Mouse (Mus musculus) liver, postnatal 0 days (tissue): Measurements from ENCODE around the gene Cd244a.

Experiments
- CTCF ChIP-seq: sonication (generic); IDR thresholded peaks from 2 replicates; pipeline ENCODE4 v1.5.1; 2016; ENCODE audit warnings: antibody characterized with exemption, low read depth
- EP300 ChIP-seq: IDR thresholded peaks from 2 replicates; pipeline ENCODE4 v1.6.1; 2016; ENCODE audit warnings: antibody characterized with exemption, low read depth, mild to moderate bottlenecking

DNA sequence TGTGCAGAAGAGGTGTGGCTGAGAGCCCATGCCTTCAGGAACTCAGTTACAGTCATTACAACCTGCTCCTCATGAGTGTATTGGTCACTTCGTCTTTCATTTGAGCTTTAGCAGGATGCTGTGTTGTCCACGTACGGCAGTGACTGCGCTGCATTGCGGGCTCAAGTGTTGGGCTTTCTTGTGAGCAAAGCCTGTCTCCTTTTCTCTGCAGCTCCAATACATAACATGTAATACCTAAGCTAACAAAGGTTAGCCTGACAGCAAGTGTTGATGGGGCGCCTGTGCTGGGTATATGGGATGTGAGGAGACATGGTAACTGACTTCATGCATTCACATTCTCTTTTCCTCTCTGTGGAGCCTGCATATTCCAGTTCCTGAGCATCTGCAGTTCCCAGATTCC lies 61.1 kb downstream of the Cd244a start:
- TF ChIP-seq CTCF (no peak), EP300 (no peak)
